Mouse (Mus musculus) liver, embryonic 12.5 days (tissue): ENCODE measurements at regions not wholly inside any gene's neighbourhood (a gene's known extent, or its start where the extent isn't known, plus 50 kb on each side); places are given as distances from the start of the nearest gene placed in this dataset.

Experiments used
- ATAC-seq: fragments of 200-750 bp; cut with Nextera tagmentation; 2 replicates; pipeline ENCODE4 v1.8.0; 2017; ENCODE audit warnings: moderate number of reproducible peaks, mild to moderate bottlenecking, moderate library complexity
- H3K27ac ChIP-seq: fragments of 300-500 bp; sonication (generic); 2 replicates; pipeline ENCODE4 v1.5.1; 2016; ENCODE audit warnings: mild to moderate bottlenecking
- H3K27me3 ChIP-seq: fragments of 300-500 bp; sonication (generic); replicated peaks from 2 replicates; pipeline ENCODE4 v1.6.1; 2016; ENCODE audit warnings: mild to moderate bottlenecking, moderate library complexity
- H3K36me3 ChIP-seq: fragments of 300-500 bp; sonication (generic); 2 replicates; pipeline ENCODE4 v1.6.1; 2016; ENCODE audit warnings: mild to moderate bottlenecking, moderate library complexity
- H3K4me1 ChIP-seq: fragments of 300-500 bp; sonication (generic); 2 replicates; pipeline ENCODE4 v1.6.1; 2016
- H3K4me2 ChIP-seq: fragments of 300-500 bp; sonication (generic); 2 replicates; pipeline ENCODE4 v1.6.1; 2016; ENCODE audit warnings: mild to moderate bottlenecking, moderate library complexity
- H3K4me3 ChIP-seq: fragments of 300-500 bp; sonication (generic); 2 replicates; pipeline ENCODE4 v1.5.1; 2016; ENCODE audit warnings: mild to moderate bottlenecking, moderate library complexity
- H3K9ac ChIP-seq: fragments of 300-500 bp; sonication (generic); 2 replicates; pipeline ENCODE4 v1.6.1; 2016; ENCODE audit warnings: mild to moderate bottlenecking, moderate library complexity
- H3K9me3 ChIP-seq: fragments of 300-500 bp; sonication (generic); replicated peaks from 2 replicates; pipeline ENCODE4 v1.6.1; 2016; ENCODE audit warnings: mild to moderate bottlenecking, moderate library complexity
- WGBS: fragments of 180-500 bp; shearing (Covaris S2); methylation state at CpG from one replicate; pipeline ENCODE4 v1.1.7; 2016; ENCODE audit not compliant: insufficient replicate concordance; 5-methylcytosine and 5-hydroxymethylcytosine counted together

GRCm38 (mm10) chr12:25869846-25870245 lies 545.2 kb downstream of the Rnf144a start:
- Histone ChIP-seq H3K27ac (no peak overlapping the region), H3K27me3 (no peaks in the 10 kb centered on the region), H3K9ac (no peak overlapping the region), H3K36me3 (no peaks in the 10 kb centered on the region), H3K4me2 (no peak overlapping the region), H3K4me3 (no peak overlapping the region), H3K9me3 (no peaks in the 10 kb centered on the region), H3K4me1 (no peaks in the 10 kb centered on the region)
- ATAC-seq = no peak

- Histone ChIP-seq H3K9me3 (no peaks in the 10 kb centered on the region), H3K4me1 (no peaks in the 10 kb centered on the region), H3K27me3 (no peaks in the 10 kb centered on the region), H3K27ac (no peak overlapping the region), H3K4me3 (no peak overlapping the region), H3K9ac (no peak overlapping the region), H3K36me3 (no peaks in the 10 kb centered on the region), H3K4me2 (no peak overlapping the region)
- 63% methylated on average over 3 of the region's 3 CpGs for WGBS
- no peak for ATAC-seq
Observed at GRCm38 (mm10) chr12:25865063-25865462, 550.0 kb downstream of the Rnf144a start.

- Histone ChIP-seq H3K9ac (no peak overlapping the region), H3K4me2 (no peak overlapping the region), H3K4me3 (no peak overlapping the region), H3K36me3 (no peaks in the 10 kb centered on the region), H3K27me3 (no peaks in the 10 kb centered on the region), H3K4me1 (no peaks in the 10 kb centered on the region), H3K9me3 (no peaks in the 10 kb centered on the region), H3K27ac (no peak overlapping the region)
- 43% methylated on average over 7 of the region's 7 CpGs for WGBS
- no peak for ATAC-seq
Observed at GRCm38 (mm10) chr12:25864113-25864852, 550.8 kb downstream of the Rnf144a start.

- no peak for ATAC-seq
- H3K9ac ChIP-seq = no peak overlapping the region
- H3K36me3 ChIP-seq = no peaks in the 10 kb centered on the region
- H3K27me3 ChIP-seq = no peaks in the 10 kb centered on the region
- no peaks in the 10 kb centered on the region for H3K4me1 ChIP-seq
- H3K4me2 ChIP-seq = no peak overlapping the region
- no peak overlapping the region for H3K27ac ChIP-seq
- H3K9me3 ChIP-seq = no peaks in the 10 kb centered on the region
- 62% methylated on average over 3 of the region's 3 CpGs for WGBS
- no peak overlapping the region for H3K4me3 ChIP-seq
Observed at GRCm38 (mm10) chr12:25861100-25861499, 554.0 kb downstream of the Rnf144a start.

- Histone ChIP-seq H3K4me3 (no peak overlapping the region), H3K27me3 (no peaks in the 10 kb centered on the region), H3K9ac (no peak overlapping the region), H3K4me1 (no peaks in the 10 kb centered on the region), H3K36me3 (no peaks in the 10 kb centered on the region), H3K4me2 (no peak overlapping the region), H3K9me3 (no peaks in the 10 kb centered on the region), H3K27ac (no peak overlapping the region)
- ATAC-seq = no peak
- 69% methylated on average over 6 of the region's 6 CpGs for WGBS
Observed at GRCm38 (mm10) chr12:25858397-25858796, 556.7 kb downstream of the Rnf144a start.

GRCm38 (mm10) chr12:25830057-25830456 lies 585.0 kb downstream of the Rnf144a start:
- WGBS = 64% methylated on average over 7 of the region's 7 CpGs
- Histone ChIP-seq H3K9me3 (no peaks in the 10 kb centered on the region), H3K4me3 (no peak overlapping the region), H3K4me2 (no peak overlapping the region), H3K27ac (no peak overlapping the region), H3K27me3 (no peaks in the 10 kb centered on the region), H3K9ac (no peak overlapping the region), H3K4me1 (no peaks in the 10 kb centered on the region), H3K36me3 (no peaks in the 10 kb centered on the region)
- ATAC-seq = no peak

GRCm38 (mm10) chr12:25827961-25828360 lies 587.1 kb downstream of the Rnf144a start:
- no peak for ATAC-seq
- no peaks in the 10 kb centered on the region for H3K27me3 ChIP-seq
- no peaks in the 10 kb centered on the region for H3K9me3 ChIP-seq
- H3K4me1 ChIP-seq = no peaks in the 10 kb centered on the region
- H3K27ac ChIP-seq = no peak overlapping the region
- no peak overlapping the region for H3K4me3 ChIP-seq
- H3K36me3 ChIP-seq = no peaks in the 10 kb centered on the region
- H3K4me2 ChIP-seq = no peak overlapping the region
- H3K9ac ChIP-seq = no peak overlapping the region
- WGBS = 54% methylated on average over 2 of the region's 2 CpGs

- Histone ChIP-seq H3K4me3 (no peak overlapping the region), H3K4me1 (no peaks in the 10 kb centered on the region), H3K9ac (no peak overlapping the region), H3K27me3 (no peaks in the 10 kb centered on the region), H3K9me3 (no peaks in the 10 kb centered on the region), H3K4me2 (no peak overlapping the region), H3K36me3 (no peaks in the 10 kb centered on the region), H3K27ac (no peak overlapping the region)
- 19% methylated on average over 3 of the region's 3 CpGs for WGBS
- ATAC-seq = no peak
Observed at GRCm38 (mm10) chr12:25826928-25827327, 588.1 kb downstream of the Rnf144a start.

- ATAC-seq = no peak
- Histone ChIP-seq H3K27ac (no peak overlapping the region), H3K4me1 (no peaks in the 10 kb centered on the region), H3K9ac (no peak overlapping the region), H3K4me2 (no peak overlapping the region), H3K9me3 (no peaks in the 10 kb centered on the region), H3K4me3 (no peak overlapping the region), H3K27me3 (no peaks in the 10 kb centered on the region), H3K36me3 (no peaks in the 10 kb centered on the region)
- WGBS = 52% methylated on average over 4 of the region's 4 CpGs
Observed at GRCm38 (mm10) chr12:25826451-25826850, 588.6 kb downstream of the Rnf144a start.

GRCm38 (mm10) chr12:25816248-25816647 lies 598.8 kb downstream of the Rnf144a start:
- H3K4me1 ChIP-seq = no peaks in the 10 kb centered on the region
- ATAC-seq = no peak
- H3K9me3 ChIP-seq = no peaks in the 10 kb centered on the region
- no peak overlapping the region for H3K27ac ChIP-seq
- WGBS = 53% methylated on average over 2 of the region's 2 CpGs
- no peak overlapping the region for H3K9ac ChIP-seq
- H3K4me3 ChIP-seq = no peak overlapping the region
- H3K4me2 ChIP-seq = no peak overlapping the region
- H3K27me3 ChIP-seq = no peaks in the 10 kb centered on the region
- H3K36me3 ChIP-seq = no peaks in the 10 kb centered on the region

- no peak overlapping the region for H3K4me3 ChIP-seq
- no peak overlapping the region for H3K27ac ChIP-seq
- H3K9ac ChIP-seq = no peak overlapping the region
- 60% methylated on average over 2 of the region's 2 CpGs for WGBS
- H3K9me3 ChIP-seq = no peaks in the 10 kb centered on the region
- no peak for ATAC-seq
- H3K27me3 ChIP-seq = no peaks in the 10 kb centered on the region
- H3K4me1 ChIP-seq = no peaks in the 10 kb centered on the region
- no peak overlapping the region for H3K4me2 ChIP-seq
- H3K36me3 ChIP-seq = no peaks in the 10 kb centered on the region
Observed at GRCm38 (mm10) chr12:25795092-25795491, 620.0 kb downstream of the Rnf144a start.

- WGBS = 47% methylated on average over 2 of the region's 2 CpGs
- H3K27me3 ChIP-seq = no peaks in the 10 kb centered on the region
- no peak overlapping the region for H3K9ac ChIP-seq
- H3K4me3 ChIP-seq = no peak overlapping the region
- H3K36me3 ChIP-seq = no peaks in the 10 kb centered on the region
- H3K9me3 ChIP-seq = no peaks in the 10 kb centered on the region
- no peaks in the 10 kb centered on the region for H3K4me1 ChIP-seq
- no peak overlapping the region for H3K27ac ChIP-seq
- ATAC-seq = no peak
- H3K4me2 ChIP-seq = no peak overlapping the region
Observed at GRCm38 (mm10) chr12:25794571-25794970, 620.5 kb downstream of the Rnf144a start.

GRCm38 (mm10) chr12:25792571-25793075 lies 622.4 kb downstream of the Rnf144a start:
- Histone ChIP-seq H3K9me3 (no peaks in the 10 kb centered on the region), H3K4me3 (no peak overlapping the region), H3K9ac (no peak overlapping the region), H3K27ac (no peak overlapping the region), H3K36me3 (no peaks in the 10 kb centered on the region), H3K27me3 (no peaks in the 10 kb centered on the region), H3K4me2 (no peak overlapping the region), H3K4me1 (no peaks in the 10 kb centered on the region)
- no peak for ATAC-seq
- 73% methylated on average over 2 of the region's 2 CpGs for WGBS
